Mouse (Mus musculus) retina, postnatal 1 day (tissue): ENCODE measurements at regions not wholly inside any gene's neighbourhood (a gene's known extent, or its start where the extent isn't known, plus 50 kb on each side); places are given as distances from the start of the nearest gene placed in this dataset.

Experiments
- DNase-seq: peaks from one replicate; pipeline ENCODE4 v3.0.0-alpha.2; 2012

- DNase-seq: no peak
Observed at GRCm38 (mm10) chr9:42196552-42196951, 67.5 kb downstream of the Sc5d start.

GRCm38 (mm10) chr9:42196110-42196509, 67.9 kb downstream of the Sc5d start:
- no peak for DNase-seq

GRCm38 (mm10) chr9:42195651-42196050, 68.4 kb downstream of the Sc5d start:
- DNase-seq: no peak

GRCm38 (mm10) chr9:42194939-42195338, 69.1 kb downstream of the Sc5d start:
- DNase-seq: no peak

GRCm38 (mm10) chr9:42194176-42194575, 69.9 kb downstream of the Sc5d start:
- no peak for DNase-seq

GRCm38 (mm10) chr9:42192967-42193733, 69.1 kb upstream of the Sorl1 start:
- DNase-seq: no peak

GRCm38 (mm10) chr9:42187371-42188228, 63.5 kb upstream of the Sorl1 start:
- DNase-seq: no peak

GRCm38 (mm10) chr9:42184104-42184635, 60.1 kb upstream of the Sorl1 start:
- peak; percentile 17 for DNase-seq

GRCm38 (mm10) chr9:42183448-42183847, 59.4 kb upstream of the Sorl1 start:
- DNase-seq: peak; percentile 89

GRCm38 (mm10) chr9:42182400-42182799, 58.3 kb upstream of the Sorl1 start:
- no peak for DNase-seq

GRCm38 (mm10) chr9:42180152-42180551, 56.1 kb upstream of the Sorl1 start:
- no peak for DNase-seq

GRCm38 (mm10) chr9:42178759-42179377, 54.8 kb upstream of the Sorl1 start:
- DNase-seq: no peak

- peak; percentile 68 for DNase-seq
Observed at GRCm38 (mm10) chr9:42174349-42174955, 50.4 kb upstream of the Sorl1 start.
